Mouse (Mus musculus) E14TG2a.4 (cell line): ENCODE measurements at regions not wholly inside any gene's neighbourhood (a gene's known extent, or its start where the extent isn't known, plus 50 kb on each side); places are given as distances from the start of the nearest gene placed in this dataset.

Experiments used
- H3K27me3 ChIP-seq: 2 replicates; pipeline ENCODE4 v1.6.1; 2014; ENCODE audit warnings: low read length, control low read depth; ENCODE audit not compliant: insufficient read depth
- H3K36me3 ChIP-seq: 2 replicates; pipeline ENCODE4 v1.6.1; 2014; ENCODE audit warnings: low read length, control low read depth; ENCODE audit not compliant: insufficient read depth
- H3K4me1 ChIP-seq: replicated peaks from 2 replicates; pipeline ENCODE4 v1.6.1; 2014; ENCODE audit warnings: low read depth, low read length, control low read depth
- H3K4me3 ChIP-seq: replicated peaks from 2 replicates; pipeline ENCODE4 v1.5.1; 2014; ENCODE audit warnings: mild to moderate bottlenecking, low read length
- H3K9me3 ChIP-seq: 2 replicates; pipeline ENCODE4 v1.6.1; 2014; ENCODE audit warnings: low read length, control low read depth
- CTCF ChIP-seq: conservative IDR thresholded peaks from 2 replicates; pipeline ENCODE4 v1.5.1; 2014; ENCODE audit warnings: low read length
- NANOG ChIP-seq: IDR thresholded peaks from 2 replicates; pipeline ENCODE4 v1.6.1; 2014; ENCODE audit warnings: borderline replicate concordance, low read length, mixed read lengths
- POU5F1 ChIP-seq: IDR thresholded peaks from 2 replicates; pipeline ENCODE4 v1.6.1; 2014; ENCODE audit warnings: low read length, borderline replicate concordance

DNA sequence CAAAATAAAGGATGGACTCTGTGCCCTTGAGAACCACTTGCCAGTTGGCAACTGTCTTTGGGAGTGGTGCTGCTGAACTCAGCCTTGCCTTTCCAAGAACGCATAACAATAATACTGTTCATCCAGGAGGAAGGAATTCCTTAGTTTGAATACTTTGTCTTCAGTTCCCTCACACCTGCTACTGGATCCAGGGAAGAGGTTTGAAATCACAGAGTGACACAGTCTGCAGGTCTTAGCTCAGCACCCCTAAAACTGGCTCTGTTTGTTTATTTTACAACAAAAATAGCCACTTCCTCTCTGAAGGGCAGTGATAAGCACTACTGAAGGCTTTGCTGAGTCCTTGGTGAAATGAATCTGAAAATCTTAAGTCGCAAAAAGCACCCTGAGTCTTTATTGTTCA lies 703.1 kb upstream of the Marcks start:
- Histone ChIP-seq H3K4me1 (peaks cover 23% of the 10 kb centered on the region), H3K4me3 (no peak overlapping the region), H3K27me3 (no peaks in the 10 kb centered on the region), H3K36me3 (no peaks in the 10 kb centered on the region), H3K9me3 (no peaks in the 10 kb centered on the region)
- no peak for TF ChIP-seq NANOG
- TF ChIP-seq POU5F1 = no peak

DNA sequence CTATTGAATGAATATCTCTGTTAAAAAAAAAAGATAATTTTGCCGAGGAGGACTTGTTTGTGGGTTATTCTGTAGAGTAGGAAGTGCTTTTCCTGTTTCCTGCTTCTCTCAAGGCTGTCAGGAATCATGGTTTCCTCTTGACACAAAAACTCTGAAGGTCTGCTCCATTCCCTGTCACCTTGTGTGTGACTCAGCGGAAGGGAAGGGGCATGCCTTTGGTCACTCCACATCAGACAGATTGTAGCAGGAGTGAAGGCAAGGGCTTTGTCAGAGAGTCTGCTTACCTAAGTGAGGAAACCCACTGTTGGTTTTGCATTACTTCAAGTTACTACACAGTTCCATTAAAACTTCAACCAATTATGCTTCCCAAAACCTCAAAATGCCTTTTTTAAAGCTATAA lies 699.0 kb upstream of the Marcks start:
- H3K36me3 ChIP-seq = no peaks in the 10 kb centered on the region
- H3K4me3 ChIP-seq = no peak overlapping the region
- H3K9me3 ChIP-seq = no peaks in the 10 kb centered on the region
- TF ChIP-seq CTCF (no peak), NANOG (no peak)
- peaks cover 17% of the 10 kb centered on the region for H3K4me1 ChIP-seq
- H3K27me3 ChIP-seq = no peaks in the 10 kb centered on the region

DNA sequence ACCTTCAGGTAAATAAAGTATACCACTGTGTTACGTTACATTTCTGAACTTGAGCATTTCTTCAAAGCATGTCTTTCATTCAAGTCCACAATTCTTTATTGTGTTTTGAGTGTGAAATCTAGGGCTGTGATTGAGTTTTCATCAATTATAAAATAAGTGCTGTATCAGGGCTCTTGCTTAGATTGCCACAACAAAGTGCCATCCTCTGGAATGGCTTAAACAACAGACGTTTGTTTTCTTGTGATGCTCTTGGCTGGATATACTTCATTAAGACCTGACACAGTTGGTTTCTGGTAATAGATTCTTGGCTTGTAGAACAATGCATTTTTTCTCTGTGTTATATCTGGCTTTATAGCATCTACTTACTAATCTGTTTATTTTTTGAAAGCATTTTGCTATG lies 674.3 kb upstream of the Marcks start:
- TF ChIP-seq CTCF (no peak), POU5F1 (no peak), NANOG (no peak)
- Histone ChIP-seq H3K36me3 (no peaks in the 10 kb centered on the region), H3K4me1 (no peaks in the 10 kb centered on the region), H3K27me3 (no peaks in the 10 kb centered on the region), H3K4me3 (no peak overlapping the region), H3K9me3 (peaks cover 9% of the 10 kb centered on the region)

- no peaks in the 10 kb centered on the region for H3K36me3 ChIP-seq
- H3K4me3 ChIP-seq = no peak overlapping the region
- H3K4me1 ChIP-seq = no peaks in the 10 kb centered on the region
- H3K27me3 ChIP-seq = no peaks in the 10 kb centered on the region
- peaks cover 10% of the 10 kb centered on the region for H3K9me3 ChIP-seq
- TF ChIP-seq POU5F1 (no peak), CTCF (no peak), NANOG (no peak)
Measured at GRCm38 (mm10) chr10:37812405-37812851, 673.7 kb upstream of the Marcks start.

DNA sequence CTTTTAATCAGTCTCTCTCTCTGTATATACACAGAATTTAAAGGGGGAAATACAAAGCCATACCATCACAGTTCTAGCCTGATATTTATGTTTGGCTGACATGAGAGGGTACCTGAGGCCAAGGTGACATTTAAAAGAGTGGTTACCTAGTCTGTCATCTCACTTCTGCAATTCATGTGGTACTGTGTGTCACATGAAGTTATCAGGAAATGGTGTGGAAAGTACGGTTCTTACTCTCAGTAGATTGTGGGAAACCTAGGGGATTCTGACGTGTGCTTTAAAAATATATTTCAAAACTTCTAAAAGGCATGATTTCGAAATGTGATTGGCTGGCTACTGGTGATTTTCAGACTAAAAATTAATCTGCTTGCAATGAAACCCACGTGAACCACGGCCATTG lies 673.1 kb upstream of the Marcks start:
- Histone ChIP-seq H3K9me3 (peaks cover 10% of the 10 kb centered on the region), H3K27me3 (no peaks in the 10 kb centered on the region), H3K36me3 (no peaks in the 10 kb centered on the region), H3K4me3 (no peak overlapping the region), H3K4me1 (no peaks in the 10 kb centered on the region)
- TF ChIP-seq NANOG = no peak
- no peak for TF ChIP-seq POU5F1
- TF ChIP-seq CTCF = no peak

DNA sequence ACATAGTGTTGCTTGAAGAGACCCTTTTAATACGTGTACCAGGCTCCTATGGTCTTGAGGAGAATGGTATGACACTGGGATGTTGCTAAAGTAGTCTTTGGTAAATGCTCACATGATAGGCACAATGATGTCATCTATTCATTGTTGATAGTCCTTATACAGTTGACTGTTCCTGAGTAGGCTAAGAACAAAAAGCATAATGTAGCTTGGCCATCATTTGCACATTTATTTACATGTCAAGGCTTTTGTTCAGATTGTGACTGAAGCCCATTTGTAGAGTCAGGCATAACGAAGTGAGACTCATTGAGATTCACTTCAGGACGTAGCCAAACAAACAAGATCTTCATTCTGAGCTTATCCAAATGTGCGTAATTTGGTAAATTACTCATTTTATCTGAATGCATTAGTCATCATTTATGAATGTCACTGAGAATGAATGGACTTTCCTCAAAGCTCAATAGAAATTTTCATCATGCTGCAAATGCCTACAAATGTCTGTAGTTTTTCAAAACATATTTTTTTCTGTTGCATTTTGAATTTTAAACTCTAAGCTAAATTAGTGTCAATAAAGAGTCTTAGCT lies 664.6 kb upstream of the Marcks start:
- TF ChIP-seq NANOG (no peak), CTCF (no peak), POU5F1 (no peak)
- H3K36me3 ChIP-seq = no peaks in the 10 kb centered on the region
- no peaks in the 10 kb centered on the region for H3K4me1 ChIP-seq
- no peaks in the 10 kb centered on the region for H3K27me3 ChIP-seq
- H3K4me3 ChIP-seq = no peak overlapping the region
- H3K9me3 ChIP-seq = peaks cover 4% of the 10 kb centered on the region; the same call in 1 of the 2 replicates

- H3K27me3 ChIP-seq = no peaks in the 10 kb centered on the region
- no peaks in the 10 kb centered on the region for H3K9me3 ChIP-seq
- H3K36me3 ChIP-seq = no peaks in the 10 kb centered on the region
- H3K4me1 ChIP-seq = no peaks in the 10 kb centered on the region
- no peak for TF ChIP-seq POU5F1
- TF ChIP-seq NANOG = no peak
- no peak for TF ChIP-seq CTCF
- H3K4me3 ChIP-seq = no peak overlapping the region
Measured at GRCm38 (mm10) chr10:37799397-37799796, 660.7 kb upstream of the Marcks start.

DNA sequence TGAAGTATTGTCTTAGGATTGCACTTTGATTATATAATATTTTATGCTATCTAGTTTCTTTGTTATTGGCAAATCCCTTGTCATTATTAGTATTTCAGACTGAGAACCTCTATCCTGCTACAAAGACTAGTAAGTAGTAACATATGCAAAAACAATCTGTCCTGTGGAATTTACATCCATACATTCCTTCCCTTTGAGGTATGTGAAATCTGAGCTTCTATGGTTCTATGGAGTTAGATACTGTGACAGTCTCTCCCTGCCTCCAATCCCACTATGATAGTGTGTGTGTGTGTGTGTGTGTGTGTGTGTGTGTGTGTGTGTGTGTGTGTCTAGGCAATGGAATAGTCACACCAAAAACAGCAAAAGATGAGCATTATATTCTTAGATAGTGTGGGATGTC lies 659.6 kb upstream of the Marcks start:
- Histone ChIP-seq H3K4me3 (no peak overlapping the region), H3K4me1 (no peaks in the 10 kb centered on the region), H3K36me3 (no peaks in the 10 kb centered on the region), H3K9me3 (no peaks in the 10 kb centered on the region), H3K27me3 (no peaks in the 10 kb centered on the region)
- TF ChIP-seq CTCF = no peak
- TF ChIP-seq NANOG = no peak
- no peak for TF ChIP-seq POU5F1

DNA sequence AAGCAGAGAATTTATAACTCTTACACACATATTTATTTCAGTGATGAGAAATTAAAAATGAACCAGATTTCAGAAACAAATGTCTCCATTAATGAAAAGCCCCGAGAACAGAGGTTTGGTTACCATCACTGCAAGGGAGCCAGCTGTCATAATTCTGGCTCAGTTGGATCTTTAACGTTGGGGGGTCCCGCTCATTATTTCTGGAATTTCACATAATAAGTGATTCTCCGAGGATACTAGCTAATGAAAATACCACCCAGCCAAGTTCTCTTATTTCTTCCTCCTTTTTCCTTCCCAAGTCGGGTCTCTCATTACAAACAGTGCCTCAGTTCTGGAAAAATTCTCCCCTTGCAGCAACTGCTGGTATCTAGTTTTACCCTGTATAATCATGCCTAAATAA lies 659.0 kb upstream of the Marcks start:
- H3K4me3 ChIP-seq = no peak overlapping the region
- TF ChIP-seq NANOG (no peak), POU5F1 (no peak), CTCF (no peak)
- no peaks in the 10 kb centered on the region for H3K9me3 ChIP-seq
- no peaks in the 10 kb centered on the region for H3K4me1 ChIP-seq
- H3K27me3 ChIP-seq = no peaks in the 10 kb centered on the region
- H3K36me3 ChIP-seq = no peaks in the 10 kb centered on the region
